Mouse (Mus musculus) CD4-positive helper T cell, adult 2 months (primary cell): Measurements from ENCODE around the gene Maml1.

Source experiments
- DNase-seq: peaks from one replicate; pipeline ENCODE4 v3.0.0-alpha.2; 2012; ENCODE audit warnings: low read depth, missing footprints, low spot score

Gene Maml1

GRCm38 (mm10) chr11:50240235-50240911 is 51.7 kb downstream of the Maml1 start:
- no peak for DNase-seq

GRCm38 (mm10) chr11:50238821-50239791 is 53.0 kb downstream of the Maml1 start:
- DNase-seq, result no peak

- DNase-seq, result no peak
Measured at GRCm38 (mm10) chr11:50238324-50238723, 53.8 kb downstream of the Maml1 start, which contains the start of gene Ltc4s. Ltc4s (minus strand) TSS chr11:50238616.

GRCm38 (mm10) chr11:50236937-50237835 is 54.9 kb downstream of the Maml1 start:
- no peak for DNase-seq

- peak; percentile 94 for DNase-seq
Measured at GRCm38 (mm10) chr11:50236540-50236936, 55.6 kb downstream of the Maml1 start.

- DNase-seq, result no peak
Measured at GRCm38 (mm10) chr11:50234606-50235005, 57.5 kb downstream of the Maml1 start.

- DNase-seq, result peak; percentile 40
Measured at GRCm38 (mm10) chr11:50233993-50234392, 58.1 kb downstream of the Maml1 start.

- peak; percentile 31 for DNase-seq
Measured at GRCm38 (mm10) chr11:50233022-50233421, 59.1 kb downstream of the Maml1 start.

GRCm38 (mm10) chr11:50231411-50231810 is 60.7 kb downstream of the Maml1 start:
- DNase-seq, result peak; percentile 83

GRCm38 (mm10) chr11:50230481-50231304 is 61.4 kb downstream of the Maml1 start:
- no peak for DNase-seq

GRCm38 (mm10) chr11:50229252-50229910 is 62.7 kb downstream of the Maml1 start:
- no peak for DNase-seq

- DNase-seq, result no peak
Measured at GRCm38 (mm10) chr11:50228772-50229171, 63.3 kb downstream of the Maml1 start.

GRCm38 (mm10) chr11:50227736-50228135 is 64.4 kb downstream of the Maml1 start:
- DNase-seq, result no peak

- no peak for DNase-seq
Measured at GRCm38 (mm10) chr11:50227226-50227625, 64.9 kb downstream of the Maml1 start.

- no peak for DNase-seq
Measured at GRCm38 (mm10) chr11:50226406-50226805, 65.7 kb downstream of the Maml1 start.

GRCm38 (mm10) chr11:50225611-50226378 is 66.3 kb downstream of the Maml1 start:
- DNase-seq, result peak; percentile 44

- peak; percentile 65 for DNase-seq
Measured at GRCm38 (mm10) chr11:50224671-50225530, 67.2 kb downstream of the Maml1 start.
